Mouse (Mus musculus) cerebellum, postnatal 10 days (tissue): ENCODE data around the gene Lats1.
"Not testable (repeated sequence)": the region's sequence is repeated elsewhere in the genome, so short reads cannot be mapped to it uniquely, and the experiment has no call there.

Experiments used
- DNase-seq, 2 experiments: peaks; one replicate each; pipeline ENCODE4 v3.0.0; 2021; ENCODE audit warnings: mixed read lengths in 2 of 2

Lats1 gene

DNA sequence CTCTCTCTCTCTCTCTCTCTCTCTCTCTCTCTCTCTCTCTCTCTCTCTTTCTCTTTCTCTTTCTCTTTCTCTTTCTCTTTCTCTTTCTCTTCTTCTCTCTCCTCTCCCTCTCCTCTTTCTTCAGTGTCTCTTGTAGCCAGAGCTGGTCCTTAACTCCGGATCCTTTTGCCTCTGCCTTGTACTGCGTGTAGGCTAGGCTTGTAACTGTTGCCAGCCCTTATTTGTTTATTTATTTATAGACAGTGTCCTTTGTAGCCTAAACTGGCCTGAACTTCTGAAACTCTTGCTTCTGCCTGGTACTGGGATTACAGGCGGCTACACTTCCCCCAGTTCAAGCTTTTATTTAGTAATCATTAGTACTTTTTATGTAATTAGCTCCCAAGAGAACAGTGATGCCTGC is 46.0 kb downstream of the Lats1 start:
- DNase-seq, result no peak

DNA sequence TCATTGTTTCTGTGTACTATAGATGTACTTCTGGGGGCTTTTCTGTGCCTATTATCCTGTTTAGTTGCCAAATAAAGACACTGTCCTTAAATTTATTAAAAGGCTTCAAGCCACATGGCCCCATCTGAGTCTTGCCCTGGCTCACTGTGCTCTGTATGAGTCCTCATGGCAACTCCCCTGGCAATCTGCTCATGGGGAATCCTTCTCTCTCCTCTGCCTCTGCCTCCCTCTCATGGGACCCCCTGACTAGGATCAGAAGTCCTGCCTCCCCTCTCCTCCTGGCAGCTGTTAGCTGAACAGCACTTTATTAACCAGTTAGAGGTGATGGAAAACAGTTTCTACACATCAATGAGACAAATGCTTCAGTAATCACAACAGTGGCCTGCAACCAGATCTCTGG is 50.6 kb downstream of the Lats1 start:
- no peak for DNase-seq

DNA sequence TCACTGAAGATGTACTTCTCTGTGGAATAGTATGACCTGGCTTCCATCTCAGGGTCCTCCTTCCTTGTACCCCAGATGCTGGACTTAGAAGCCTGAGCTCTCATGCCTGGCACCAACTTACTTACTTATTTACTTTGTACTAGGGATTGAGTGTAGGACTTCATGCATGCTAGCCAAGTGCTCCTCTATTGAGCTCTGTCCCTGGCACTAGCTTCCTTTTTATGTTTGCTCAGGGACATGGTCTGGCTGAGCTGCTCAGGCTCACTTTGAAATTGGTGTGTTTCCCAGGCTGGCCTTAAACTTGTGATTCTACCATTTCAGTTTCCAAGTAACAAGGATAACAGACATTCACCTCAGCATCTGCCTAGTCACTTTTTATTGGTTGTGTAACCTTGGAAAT is 56.1 kb downstream of the Lats1 start:
- no peak for DNase-seq

DNA sequence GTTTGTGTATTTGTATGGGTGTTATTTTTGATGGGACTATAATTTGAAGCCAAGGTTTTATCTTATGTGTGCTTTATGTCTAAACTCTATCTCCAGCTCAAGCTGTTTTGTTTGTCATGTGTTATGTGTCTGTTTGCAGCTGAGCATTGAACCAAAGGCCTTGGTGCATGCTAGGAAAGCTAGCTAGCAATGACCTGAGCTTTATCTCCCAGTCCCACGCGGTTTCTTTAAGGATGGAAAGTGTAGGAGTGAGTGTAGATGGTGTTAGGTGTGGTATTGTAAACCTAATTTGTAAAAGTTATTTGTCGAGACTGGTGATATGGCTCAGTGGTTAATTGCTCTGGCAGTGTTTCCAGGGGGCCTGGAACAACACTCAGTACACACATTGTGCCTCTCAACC is 56.9 kb downstream of the Lats1 start:
- DNase-seq, result no peak

DNA sequence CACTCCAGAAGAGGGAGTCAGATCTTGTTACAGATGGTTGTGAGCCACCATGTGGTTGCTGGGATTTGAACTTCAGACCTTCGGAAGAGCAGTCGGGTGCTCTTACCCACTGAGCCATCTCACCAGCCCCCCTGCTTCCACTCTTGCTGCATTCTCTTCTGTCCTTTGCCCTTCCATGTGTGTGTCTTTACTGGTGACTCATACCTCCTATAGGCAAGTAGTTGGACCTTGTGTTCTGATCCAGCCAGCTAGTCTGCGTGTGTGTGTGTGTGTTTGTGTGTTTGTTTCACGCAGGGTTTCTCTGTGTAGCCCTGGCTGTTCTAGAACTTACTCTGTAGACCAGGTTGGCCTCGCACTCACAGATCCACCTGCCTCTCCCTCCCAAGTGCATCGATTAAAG is 64.5 kb downstream of the Lats1 start:
- DNase-seq, result not testable (repeated sequence)

DNA sequence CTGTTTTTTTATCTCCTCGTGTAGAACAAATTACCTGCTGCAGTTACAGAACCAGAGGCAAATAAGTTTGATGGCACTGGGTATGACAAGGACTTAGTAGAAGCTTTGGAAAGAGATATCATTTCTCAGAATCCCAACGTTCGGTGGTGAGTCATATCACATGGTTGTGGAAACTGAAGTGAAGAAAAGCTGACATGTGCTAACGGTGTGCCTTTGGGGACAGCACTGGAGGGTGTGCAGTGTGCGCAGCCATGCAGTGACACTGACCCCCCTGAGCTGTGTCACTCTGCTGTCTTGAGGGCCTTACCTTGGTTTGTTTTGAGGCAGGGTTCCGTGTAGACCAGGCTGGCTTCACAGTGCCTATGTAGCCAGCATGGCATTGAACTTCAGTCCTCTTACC is 67.7 kb downstream of the Lats1 start:
- DNase-seq, result no peak

DNA sequence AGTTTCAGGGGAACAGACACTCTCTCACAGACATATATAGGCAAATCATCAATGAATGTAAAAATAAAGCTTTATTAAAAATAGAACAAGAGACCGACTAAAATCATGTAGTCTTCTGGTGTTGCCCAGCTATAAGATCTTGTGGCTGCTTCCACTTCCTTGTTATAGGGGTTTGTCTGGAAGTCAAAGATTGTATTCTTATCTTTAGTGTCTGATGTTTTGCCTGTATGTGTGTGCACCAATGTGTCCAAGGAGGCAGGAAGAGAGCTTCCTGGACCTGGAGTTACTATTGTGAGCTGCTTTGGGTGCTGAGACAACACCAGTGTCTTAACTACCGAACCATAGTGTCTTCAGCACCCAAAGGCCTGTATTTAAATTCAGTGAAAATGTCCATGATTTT is 76.5 kb downstream of the Lats1 start:
- no peak for DNase-seq
